Mouse (Mus musculus) 416B (cell line): Measurements from ENCODE around the gene Fra10ac1.

Source experiments
- DNase-seq: peaks from one replicate; pipeline ENCODE4 v3.0.0; 2011; ENCODE audit warnings: low read depth

Gene Fra10ac1

GRCm38 (mm10) chr19:38232087-38232486 lies 8.1 kb upstream of the Fra10ac1 start:
- no peak for DNase-seq

GRCm38 (mm10) chr19:38228699-38229098 lies 4.7 kb upstream of the Fra10ac1 start:
- peak; percentile 29 for DNase-seq

- no peak for DNase-seq
Measured at GRCm38 (mm10) chr19:38224685-38225060, 717 bp upstream of the Fra10ac1 start.

GRCm38 (mm10) chr19:38223356-38223904 lies 526 bp downstream of the Fra10ac1 start:
- peak; percentile 49 for DNase-seq

GRCm38 (mm10) chr19:38217696-38218095 lies 6.3 kb downstream of the Fra10ac1 start:
- DNase-seq, result no peak

GRCm38 (mm10) chr19:38206669-38207068 lies 17.3 kb downstream of the Fra10ac1 start:
- DNase-seq, result no peak

GRCm38 (mm10) chr19:38198731-38199130 lies 25.2 kb downstream of the Fra10ac1 start:
- peak; percentile 40 for DNase-seq

GRCm38 (mm10) chr19:38195245-38195644 lies 28.7 kb downstream of the Fra10ac1 start:
- DNase-seq, result no peak

- no peak for DNase-seq
Measured at GRCm38 (mm10) chr19:38191446-38191845, 32.5 kb downstream of the Fra10ac1 start.

GRCm38 (mm10) chr19:38190606-38191005 lies 33.4 kb downstream of the Fra10ac1 start:
- DNase-seq, result no peak

- no peak for DNase-seq
Measured at GRCm38 (mm10) chr19:38187345-38187680, 36.6 kb downstream of the Fra10ac1 start.

GRCm38 (mm10) chr19:38186631-38187344 lies 37.2 kb downstream of the Fra10ac1 start:
- DNase-seq, result peak; percentile 57

GRCm38 (mm10) chr19:38179675-38180074 lies 44.3 kb downstream of the Fra10ac1 start:
- no peak for DNase-seq

GRCm38 (mm10) chr19:38164633-38165032 lies 59.3 kb downstream of the Fra10ac1 start:
- no peak for DNase-seq

- DNase-seq, result no peak
Measured at GRCm38 (mm10) chr19:38161648-38162354, 62.2 kb downstream of the Fra10ac1 start.

GRCm38 (mm10) chr19:38156243-38156642 lies 67.7 kb downstream of the Fra10ac1 start:
- peak; percentile 21 for DNase-seq

GRCm38 (mm10) chr19:38143540-38144271 lies 80.2 kb downstream of the Fra10ac1 start:
- peak; percentile 25 for DNase-seq
